Mouse (Mus musculus) olfactory bulb, adult 2 months (tissue): ENCODE results near the gene Armc2.

Experiments
- CTCF ChIP-seq: fragments of 200-500 bp; IDR thresholded peaks from 2 replicates; pipeline ENCODE4 v1.5.1; 2012; ENCODE audit warnings: low read depth, mild to moderate bottlenecking, low read length, moderate library complexity; ENCODE audit not compliant: insufficient read depth
- POLR2A ChIP-seq: fragments of 200-500 bp; IDR thresholded peaks from 2 replicates; pipeline ENCODE4 v1.6.1; 2012; ENCODE audit warnings: mild to moderate bottlenecking, low read depth, low read length, moderate library complexity; ENCODE audit not compliant: insufficient read depth

- TF ChIP-seq CTCF, result no peak
- TF ChIP-seq POLR2A, result no peak
These were observed 25.1 kb upstream of the Armc2 start for GRCm38 (mm10) chr10:42043307-42043706.
